Mouse (Mus musculus) cortical plate, adult 2 months (tissue): ENCODE measurements around the gene Polr3k. TPM values are rescaled to one million over a fixed set of nuclear protein-coding genes. Genes with fewer than 3 reads are reported as not detected.

Experiments used
- H3K27ac ChIP-seq: fragments of 200-500 bp; 2 replicates; pipeline ENCODE4 v1.5.1; 2012; ENCODE audit warnings: low read length, control low read depth, inconsistent platforms; ENCODE audit not compliant: insufficient read depth
- H3K4me1 ChIP-seq: fragments of 200-500 bp; 2 replicates; pipeline ENCODE4 v1.6.1; 2011; ENCODE audit warnings: low read length; ENCODE audit not compliant: control insufficient read depth, insufficient read depth
- H3K4me3 ChIP-seq: fragments of 200-500 bp; 2 replicates; pipeline ENCODE4 v1.5.1; 2011; ENCODE audit warnings: mild to moderate bottlenecking, low read length, control low read depth; ENCODE audit not compliant: insufficient read depth
- CTCF ChIP-seq: fragments of 200-500 bp; IDR thresholded peaks from 2 replicates; pipeline ENCODE4 v1.5.1; 2011; ENCODE audit warnings: mild to moderate bottlenecking, control low read depth, low read length; ENCODE audit not compliant: insufficient read depth; ENCODE audit errors: extremely low read depth
- POLR2A ChIP-seq: fragments of 200-500 bp; IDR thresholded peaks from 2 replicates; pipeline ENCODE4 v1.6.1; 2011; ENCODE audit warnings: mild to moderate bottlenecking, low read length, control low read depth; ENCODE audit not compliant: insufficient read depth; ENCODE audit errors: extremely low read depth
- polyA plus RNA-seq: library from polyadenylated mRNA; depleted of rRNA; stranded (reverse); fragments of >200 nt; gene quantifications from 2 replicates; pipeline ENCODE4 v1.2.3, GENCODE M21; 2012; rRNA removed

The Polr3k gene
- 25.3 and 26.5 TPM in 2 replicates for polyA plus RNA-seq

- Histone ChIP-seq H3K4me1 (peaks cover 2% of the 10 kb centered on the region; the same call in 1 of the 2 replicates), H3K4me3 (peak within 1 kb of the TSS; percentile 67), H3K27ac (peak within 1 kb of the TSS; percentile 13; the same call in 1 of the 2 replicates)
- peak; percentile 86 for TF ChIP-seq POLR2A
- no peak for TF ChIP-seq CTCF
Observed at GRCm38 (mm10) chr2:181863791-181864535, at the start of gene Polr3k. Polr3k (plus strand) TSS chr2:181864337.

GRCm38 (mm10) chr2:181829032-181829650, 35.0 kb upstream of the Polr3k start:
- Histone ChIP-seq H3K4me3 (no peak overlapping the region), H3K27ac (no peak overlapping the region), H3K4me1 (no peaks in the 10 kb centered on the region)
- TF ChIP-seq POLR2A, result no peak
- no peak for TF ChIP-seq CTCF

GRCm38 (mm10) chr2:181832745-181833144, 31.4 kb upstream of the Polr3k start:
- no peak overlapping the region for H3K27ac ChIP-seq
- no peak for TF ChIP-seq POLR2A
- no peak for TF ChIP-seq CTCF
- H3K4me1 ChIP-seq, result no peaks in the 10 kb centered on the region
- no peak overlapping the region for H3K4me3 ChIP-seq

GRCm38 (mm10) chr2:181837372-181838292, 26.5 kb upstream of the Polr3k start, which contains the start of gene Pcmtd2:
Pcmtd2 (plus strand) TSS chr2:181837854.
- Histone ChIP-seq H3K27ac (peak within 1 kb of the TSS; percentile 85), H3K4me3 (peak within 1 kb of the TSS; percentile 83), H3K4me1 (peaks cover 3% of the 10 kb centered on the region; the same call in 1 of the 2 replicates)
- TF ChIP-seq POLR2A (peak; percentile 96), CTCF (no peak)

- H3K4me1 ChIP-seq, result peaks cover 3% of the 10 kb centered on the region; the same call in 1 of the 2 replicates
- peak overlapping the region; percentile 83 for H3K4me3 ChIP-seq
- TF ChIP-seq POLR2A (no peak), CTCF (no peak)
- H3K27ac ChIP-seq, result peak overlapping the region; percentile 48; the same call in 1 of the 2 replicates
Observed at GRCm38 (mm10) chr2:181838293-181838680, 25.9 kb upstream of the Polr3k start.

- Histone ChIP-seq H3K27ac (no peak overlapping the region), H3K4me3 (no peak overlapping the region), H3K4me1 (no peaks in the 10 kb centered on the region)
- TF ChIP-seq CTCF (no peak), POLR2A (no peak)
Observed at GRCm38 (mm10) chr2:181845709-181846394, 18.3 kb upstream of the Polr3k start.

GRCm38 (mm10) chr2:181864536-181864860, 361 bp downstream of the Polr3k start:
- peak overlapping the region; percentile 67 for H3K4me3 ChIP-seq
- no peak for TF ChIP-seq CTCF
- TF ChIP-seq POLR2A, result no peak
- 0 out of 2 replicates have a peak overlapping the region, but pooled peaks have one; percentile 13 for H3K27ac ChIP-seq
- H3K4me1 ChIP-seq, result peaks cover 2% of the 10 kb centered on the region; the same call in 1 of the 2 replicates

- no peak overlapping the region for H3K27ac ChIP-seq
- no peak overlapping the region for H3K4me3 ChIP-seq
- peaks cover 2% of the 10 kb centered on the region; the same call in 1 of the 2 replicates for H3K4me1 ChIP-seq
- TF ChIP-seq POLR2A (no peak), CTCF (peak; percentile 78)
Observed at GRCm38 (mm10) chr2:181866931-181867330, 2.8 kb downstream of the Polr3k start.

- no peaks in the 10 kb centered on the region for H3K4me1 ChIP-seq
- no peak for TF ChIP-seq POLR2A
- TF ChIP-seq CTCF, result no peak
- no peak overlapping the region for H3K27ac ChIP-seq
- no peak overlapping the region for H3K4me3 ChIP-seq
Observed at GRCm38 (mm10) chr2:181871039-181871438, 6.9 kb downstream of the Polr3k start.
